Mouse (Mus musculus): ENCODE data around the gene AB124611. TPM values are rescaled to one million over a fixed set of nuclear protein-coding genes. Genes with fewer than 3 reads are reported as not detected.

AB124611 gene
- polyA plus RNA-seq (2012; fragmentation: generic; extraction: Trizol): 1 to 10 TPM in 1 of 2 experiments, under 1 TPM in 1; 0.15 to 1.4 TPM

GRCm38 (mm10) chr9:21525937-21526633, at the start of gene AB124611:
Gene AB124611 (plus strand): TSS chr9:21526176.

GRCm38 (mm10) chr9:21509772-21510688, 15.9 kb upstream of the AB124611 start, which contains the start of gene Tmed1:
Gene Tmed1 (minus strand): TSS chr9:21510252.

GRCm38 (mm10) chr9:21546789-21547074, 20.8 kb downstream of the AB124611 start, which contains the start of gene Carm1:
Gene Carm1 (plus strand): TSS chr9:21546894.

GRCm38 (mm10) chr9:21592703-21593121, 66.7 kb downstream of the AB124611 start, which contains the start of the genes Timm29 and Yipf2:
Gene Timm29 (plus strand): TSS chr9:21592722.
Gene Yipf2 (minus strand): TSS chr9:21592828.

Other genes starting within 250 kb of the AB124611 start
- 10 to 100 TPM; 14.1 to 22.0 TPM for gene Kri1, start 238.2 kb upstream of the AB124611 start, polyA plus RNA-seq (2012; fragmentation: generic; extraction: Trizol)
- gene Cdkn2d, start 234.8 kb upstream of the AB124611 start, polyA plus RNA-seq (2012; fragmentation: generic; extraction: Trizol): 10 to 100 TPM; 21.1 to 59.7 TPM
- gene Ap1m2, start 213.8 kb upstream of the AB124611 start, polyA plus RNA-seq (2012; fragmentation: generic; extraction: Trizol): under 1 TPM in 1 of 2 experiments, not detected in 1; 0.06 TPM
- gene Slc44a2, start 205.5 kb upstream of the AB124611 start, polyA plus RNA-seq (2012; fragmentation: generic; extraction: Trizol): 10 to 100 TPM; 11.5 to 67.6 TPM
- gene Ilf3, start 158.3 kb upstream of the AB124611 start, polyA plus RNA-seq (2012; fragmentation: generic; extraction: Trizol): 10 to 100 TPM; 12.3 to 78.0 TPM
- gene Qtrt1, start 114.3 kb upstream of the AB124611 start, polyA plus RNA-seq (2012; fragmentation: generic; extraction: Trizol): 10 to 100 TPM; 25.1 to 35.0 TPM
- 10 to 100 TPM; 31.7 to 76.8 TPM for gene Dnm2, start 101.3 kb upstream of the AB124611 start, polyA plus RNA-seq (2012; fragmentation: generic; extraction: Trizol)
- gene Tmed1, start 15.9 kb upstream of the AB124611 start, polyA plus RNA-seq (2012; fragmentation: generic; extraction: Trizol): 100 to 1,000 TPM in 1 of 2 experiments, 10 to 100 TPM in 1; 72.9 to 105 TPM
- 10 to 100 TPM; 28.3 to 50.1 TPM for gene Carm1, start 20.7 kb downstream of the AB124611 start, polyA plus RNA-seq (2012; fragmentation: generic; extraction: Trizol)
- gene Timm29, start 66.5 kb downstream of the AB124611 start, polyA plus RNA-seq (2012; fragmentation: generic; extraction: Trizol): 10 to 100 TPM in 1 of 2 experiments, 1 to 10 TPM in 1; 5.0 to 17.7 TPM
- gene Yipf2, start 66.7 kb downstream of the AB124611 start, polyA plus RNA-seq (2012; fragmentation: generic; extraction: Trizol): 10 to 100 TPM; 21.6 to 22.3 TPM
- 10 to 100 TPM; 38.3 to 66.5 TPM for gene Smarca4, start 90.0 kb downstream of the AB124611 start, polyA plus RNA-seq (2012; fragmentation: generic; extraction: Trizol)
- 10 to 100 TPM; 24.4 to 32.6 TPM for gene Ldlr, start 197.3 kb downstream of the AB124611 start, polyA plus RNA-seq (2012; fragmentation: generic; extraction: Trizol)
- 10 to 100 TPM; 66.5 to 79.4 TPM for gene Spc24, start 234.1 kb downstream of the AB124611 start, polyA plus RNA-seq (2012; fragmentation: generic; extraction: Trizol)

Data from C3H10T1/2 (cell line).